Comparison of ENCODE assay signal across 22 mouse cellular contexts in genomic region chr1:113989676-113990296, GRCm38 (mm10).
"Had no signal": no experiment of that assay in that cellular context is flagged by ENCODE, and none has a peak within 500 bp of the region (broad histone marks: within the 10 kb centered on the region; RNA-seq: fewer than 3 reads in every experiment).

No protein-coding gene starts in this region.

- H3K4me2 ChIP-seq: limb, embryonic 12.5 days; limb, embryonic 15.5 days; liver, embryonic 11.5 days; lung, embryonic 14.5 days; midbrain, embryonic 11.5 days; neural tube, embryonic 13.5 days; stomach, embryonic 15.5 days had no signal

- H3K27ac ChIP-seq: limb, embryonic 12.5 days; limb, embryonic 15.5 days; liver, embryonic 14.5 days; macrophage; neural tube, embryonic 13.5 days; stomach, embryonic 15.5 days had no signal

- DNase-seq: kidney, adult 18-20 months; kidney, adult 9 months; kidney, postnatal 14 days; kidney, postnatal 4 days; left cerebral cortex, postnatal 4 days; liver, postnatal 0 days; lung, embryonic 14.5 days; retina, postnatal 1 day; right cerebral cortex, postnatal 25 days; spleen, adult 18-20 months; thymus, postnatal 25 days had no signal

- H3K4me1 ChIP-seq: limb, embryonic 12.5 days; limb, embryonic 15.5 days; megakaryocyte, embryonic 14.5 days; neural tube, embryonic 13.5 days; stomach, embryonic 15.5 days had no signal

- H3K4me3 ChIP-seq: limb, embryonic 12.5 days; limb, embryonic 15.5 days; megakaryocyte, embryonic 14.5 days; myocyte; neural tube, embryonic 13.5 days; stomach, embryonic 15.5 days had no signal

- H3K27me3 ChIP-seq: limb, embryonic 12.5 days; limb, embryonic 15.5 days; megakaryocyte, embryonic 14.5 days; neural tube, embryonic 13.5 days; stomach, embryonic 15.5 days had no signal

- H3K9me3 ChIP-seq: limb, embryonic 12.5 days; limb, embryonic 15.5 days; megakaryocyte, embryonic 14.5 days; neural tube, embryonic 13.5 days; stomach, embryonic 15.5 days had no signal

- H3K36me3 ChIP-seq: limb, embryonic 12.5 days; limb, embryonic 15.5 days; neural tube, embryonic 13.5 days; stomach, embryonic 15.5 days had no signal

- ATAC-seq: liver, postnatal 0 days; lung, postnatal 0 days had no signal

- H3K9ac ChIP-seq: limb, embryonic 12.5 days; limb, embryonic 15.5 days; liver, embryonic 14.5 days; liver, postnatal 0 days; lung, embryonic 14.5 days; neural tube, embryonic 13.5 days; stomach, embryonic 15.5 days had no signal
